Mouse (Mus musculus) liver, postnatal 0 days (tissue): ENCODE measurements around the gene Muc3a.

ENCODE experiments used
- CTCF ChIP-seq: sonication (generic); IDR thresholded peaks from 2 replicates; pipeline ENCODE4 v1.5.1; 2016; ENCODE audit warnings: antibody characterized with exemption, low read depth
- EP300 ChIP-seq: IDR thresholded peaks from 2 replicates; pipeline ENCODE4 v1.6.1; 2016; ENCODE audit warnings: antibody characterized with exemption, low read depth, mild to moderate bottlenecking

DNA sequence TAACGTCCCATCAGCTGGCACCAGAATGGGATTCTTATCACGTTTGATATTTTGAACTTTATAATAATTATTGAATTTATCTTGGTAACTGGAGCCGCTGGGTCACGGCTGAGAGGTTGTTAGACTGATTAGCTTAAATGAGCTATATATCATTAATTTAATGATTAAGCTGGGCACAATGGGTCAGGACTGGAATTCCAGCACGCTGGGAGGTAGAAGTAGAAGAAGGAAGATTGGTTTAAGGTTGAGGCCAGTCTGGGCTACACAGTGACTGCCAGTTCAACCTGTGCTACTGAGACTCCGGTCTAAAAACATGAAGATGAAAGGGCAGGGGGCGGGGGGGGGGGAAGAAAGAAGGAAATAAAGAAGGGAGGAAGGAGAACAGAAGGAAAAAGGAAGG is 40.7 kb downstream of the Muc3a start:
- TF ChIP-seq CTCF (no peak), EP300 (no peak)
